Mouse (Mus musculus): ENCODE results near the gene Helz.

DNA sequence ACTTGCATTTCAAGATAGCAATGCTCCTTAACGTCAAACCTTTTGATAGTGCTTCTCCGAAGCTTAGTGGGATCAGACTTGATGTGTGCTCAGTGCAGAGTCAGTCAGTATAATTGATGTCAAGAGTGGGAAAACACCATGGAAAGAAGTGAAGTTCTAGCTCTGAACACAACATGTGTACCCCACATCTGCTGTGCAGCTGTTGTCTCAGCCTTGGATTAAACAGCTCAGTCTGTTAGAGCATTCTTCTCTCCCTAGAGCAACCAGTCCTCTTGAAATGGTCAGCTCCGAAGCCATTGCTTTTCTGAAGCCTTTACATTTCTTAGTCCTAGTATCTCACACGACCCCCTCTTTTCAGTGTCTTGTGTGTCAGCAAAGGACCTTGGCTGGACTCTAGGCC, 121.2 kb downstream of the Helz start:
- TF ChIP-seq CTCF (IDR thresholded peaks at IDR 0.05; ENCODE audit: insufficient read depth, low read depth, low read length) (no peak), POLR2A (IDR thresholded peaks at IDR 0.05; ENCODE audit: insufficient read depth, low read depth, low read length) (no peak)
